Mouse (Mus musculus): Measurements from ENCODE around the gene Wdr38.

The Wdr38 gene

GRCm38 (mm10) chr2:39048515-39048914, 51.2 kb downstream of the Wdr38 start:
- no peak for DNase-seq (ENCODE audit: low read depth, low spot score)

All from ZHBTc4 (cell line).